Mouse (Mus musculus) cerebellum, postnatal 10 days (tissue): ENCODE measurements at regions not wholly inside any gene's neighbourhood (a gene's known extent, or its start where the extent isn't known, plus 50 kb on each side); places are given as distances from the start of the nearest gene placed in this dataset.
A peak's percentile ranks its signal among the peaks of the same experiment; 100 is the strongest.

ENCODE experiments used
- DNase-seq, 2 experiments: peaks; one replicate each; pipeline ENCODE4 v3.0.0; 2021; ENCODE audit warnings: mixed read lengths in 2 of 2

- DNase-seq: no peak
These were observed 62.2 kb upstream of the Egln3 start for GRCm38 (mm10) chr12:54265852-54266251.

- DNase-seq: no peak
These were observed 61.5 kb upstream of the Egln3 start for GRCm38 (mm10) chr12:54264893-54265835.

- no peak for DNase-seq
These were observed 60.7 kb upstream of the Egln3 start for GRCm38 (mm10) chr12:54264418-54264733.

GRCm38 (mm10) chr12:54263733-54264417 lies 60.2 kb upstream of the Egln3 start:
- DNase-seq: no peak

- DNase-seq: no peak
These were observed 58.8 kb upstream of the Egln3 start for GRCm38 (mm10) chr12:54262236-54263005.

- peak; percentile 55 to 58 for DNase-seq
These were observed 57.8 kb upstream of the Egln3 start for GRCm38 (mm10) chr12:54261426-54261825.

GRCm38 (mm10) chr12:54260502-54260901 lies 56.8 kb upstream of the Egln3 start:
- no peak for DNase-seq

GRCm38 (mm10) chr12:54257776-54258433 lies 54.2 kb upstream of the Egln3 start:
- peak; percentile 61 to 65 for DNase-seq

GRCm38 (mm10) chr12:54256506-54257128 lies 53.0 kb upstream of the Egln3 start:
- no peak for DNase-seq
